Mouse (Mus musculus) brain, embryonic 14.5 days (tissue): ENCODE measurements around the gene Exoc7. TPM values are rescaled to one million over a fixed set of nuclear protein-coding genes. Genes with fewer than 3 reads are reported as not detected.
A peak's percentile ranks its signal among the peaks of the same experiment; 100 is the strongest.

Source experiments
- DNase-seq: peaks from one replicate; pipeline ENCODE4 v3.0.0-alpha.2; 2011; ENCODE audit warnings: low read depth
- CTCF ChIP-seq: fragments of 200-500 bp; IDR thresholded peaks from 2 replicates; pipeline ENCODE4 v1.5.1; 2012; ENCODE audit warnings: inconsistent platforms, mild to moderate bottlenecking, moderate library complexity, borderline replicate concordance; ENCODE audit not compliant: insufficient read depth, insufficient read length; ENCODE audit errors: extremely low read depth
- POLR2A ChIP-seq: fragments of 200-500 bp; IDR thresholded peaks from 2 replicates; pipeline ENCODE4 v1.6.1; 2012; ENCODE audit warnings: mild to moderate bottlenecking, inconsistent platforms, borderline replicate concordance; ENCODE audit not compliant: poor library complexity, insufficient read depth, insufficient read length, severe bottlenecking; ENCODE audit errors: extremely low read depth
- polyA plus RNA-seq: library from polyadenylated mRNA; depleted of rRNA; stranded (reverse); fragments of >200 nt; gene quantifications from 2 replicates; pipeline ENCODE4 v1.2.3, GENCODE M21; 2012; rRNA removed

Gene Exoc7
- 96.1 and 112 TPM in 2 replicates for polyA plus RNA-seq

GRCm38 (mm10) chr11:116307019-116307725 is at the start of gene Exoc7:
Gene Exoc7 (minus strand): TSS chr11:116307233.
- no peak for DNase-seq
- TF ChIP-seq CTCF (no peak), POLR2A (no peak)

GRCm38 (mm10) chr11:116354521-116354920 is 47.5 kb upstream of the Exoc7 start:
- TF ChIP-seq CTCF: no peak
- TF ChIP-seq POLR2A: no peak
- no peak for DNase-seq

GRCm38 (mm10) chr11:116353535-116353934 is 46.5 kb upstream of the Exoc7 start:
- TF ChIP-seq CTCF (no peak), POLR2A (no peak)

GRCm38 (mm10) chr11:116351294-116351693 is 44.3 kb upstream of the Exoc7 start:
- DNase-seq: no peak
- TF ChIP-seq CTCF (no peak), POLR2A (no peak)

More at GRCm38 (mm10) chr11:116353535-116353934, 46.5 kb upstream of the Exoc7 start:
- DNase-seq: no peak

- TF ChIP-seq CTCF (no peak), POLR2A (no peak)
- DNase-seq: no peak
These were observed 40.9 kb upstream of the Exoc7 start for GRCm38 (mm10) chr11:116347955-116348354.

GRCm38 (mm10) chr11:116347012-116347411 is 40.0 kb upstream of the Exoc7 start:
- no peak for TF ChIP-seq CTCF
- TF ChIP-seq POLR2A: no peak
- DNase-seq: no peak

- peak; percentile 60 for DNase-seq
These were observed 35.2 kb upstream of the Exoc7 start for GRCm38 (mm10) chr11:116342069-116342791.

GRCm38 (mm10) chr11:116337531-116337930 is 30.5 kb upstream of the Exoc7 start:
- DNase-seq: no peak
- TF ChIP-seq CTCF (no peak), POLR2A (no peak)

More at GRCm38 (mm10) chr11:116342069-116342791, 35.2 kb upstream of the Exoc7 start:
- TF ChIP-seq POLR2A (no peak), CTCF (no peak)

- no peak for DNase-seq
- no peak for TF ChIP-seq POLR2A
- TF ChIP-seq CTCF: no peak
These were observed 30.0 kb upstream of the Exoc7 start for GRCm38 (mm10) chr11:116337000-116337399.

- TF ChIP-seq CTCF: no peak
- no peak for TF ChIP-seq POLR2A
- peak; percentile 50 for DNase-seq
These were observed 29.4 kb upstream of the Exoc7 start for GRCm38 (mm10) chr11:116336393-116336792.

- peak; percentile 99 for DNase-seq
- TF ChIP-seq POLR2A (no peak), CTCF (peak; percentile 45; the same call in 1 of the 2 replicates)
These were observed 28.4 kb upstream of the Exoc7 start, which contains the start of gene Foxj1 for GRCm38 (mm10) chr11:116335244-116336036. Gene Foxj1 (minus strand): TSS chr11:116335399.
